Mouse (Mus musculus): ENCODE results near the gene Actr2.
"Not testable (repeated sequence)": the region's sequence is repeated elsewhere in the genome, so short reads cannot be mapped to it uniquely, and the experiment has no call there.

Gene Actr2

GRCm38 (mm10) chr11:20112741-20113480 lies at the start of gene Actr2:
Gene Actr2, minus strand, starts transcription at chr11:20112913.
- DNase-seq (ENCODE audit: low spot score) = peak; percentile 94

GRCm38 (mm10) chr11:20158879-20159278 lies 46.2 kb upstream of the Actr2 start:
- DNase-seq (ENCODE audit: low spot score) = peak; percentile 53

DNA sequence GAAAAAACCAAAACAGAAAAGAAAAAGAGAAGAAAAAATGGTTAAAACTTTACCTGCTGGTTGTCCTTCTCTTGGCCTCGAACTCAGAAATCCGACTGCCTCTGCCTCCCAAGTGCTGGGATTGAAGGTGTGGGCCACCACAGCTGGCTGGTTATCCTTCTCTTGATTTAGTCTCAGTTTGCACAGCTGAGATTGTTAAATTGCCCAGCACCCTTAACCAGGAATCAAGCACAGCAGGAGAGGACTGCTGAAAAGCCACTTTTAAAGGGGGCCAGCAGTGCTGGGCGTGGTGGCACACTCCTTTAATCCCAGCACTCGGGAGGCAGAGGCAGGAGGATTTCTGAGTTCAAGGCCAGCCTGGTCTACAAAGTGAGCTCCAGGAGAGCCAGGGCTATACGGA lies 40.8 kb upstream of the Actr2 start:
- not testable (repeated sequence) for DNase-seq (ENCODE audit: low spot score)

DNA sequence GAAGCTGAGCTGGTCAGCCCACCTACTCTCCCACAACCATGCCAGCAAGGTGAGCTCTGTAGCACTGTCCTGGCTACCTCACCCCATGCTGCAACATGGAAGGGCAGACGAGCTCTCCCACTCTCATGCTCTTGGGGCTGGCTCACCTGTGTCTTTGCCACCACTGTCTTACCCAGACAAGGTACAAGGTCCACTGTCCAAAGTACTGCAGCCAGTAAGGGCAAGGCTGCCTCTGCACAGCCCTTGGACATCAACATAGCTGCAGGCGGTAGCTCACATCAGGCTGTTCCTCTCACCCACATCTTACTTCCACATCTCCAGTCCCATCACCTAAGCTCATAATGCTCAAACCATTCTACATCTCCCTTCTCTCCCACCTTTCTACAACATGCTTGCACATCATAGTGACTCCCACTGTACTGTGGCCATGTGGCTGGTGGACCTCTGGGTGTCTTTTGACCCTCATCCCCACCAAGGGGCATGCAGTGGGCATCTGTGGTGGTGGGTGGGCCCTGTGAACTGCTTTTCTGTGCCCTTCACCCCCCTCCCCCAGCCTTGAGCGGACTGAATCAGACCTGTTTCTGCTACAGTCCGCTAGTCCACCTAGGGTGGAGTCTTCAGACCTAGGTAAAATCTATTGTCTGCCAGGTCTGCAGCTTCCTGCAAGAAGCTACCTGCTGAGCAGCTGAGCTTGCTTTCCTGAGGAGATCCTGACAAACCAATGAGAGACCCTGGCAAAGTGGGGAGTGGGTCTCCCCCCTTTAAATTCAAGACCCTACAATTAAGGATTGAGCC lies 39.6 kb upstream of the Actr2 start:
- no peak for DNase-seq (ENCODE audit: low spot score)

GRCm38 (mm10) chr11:20151290-20151689 lies 38.6 kb upstream of the Actr2 start:
- no peak for DNase-seq (ENCODE audit: low spot score)

GRCm38 (mm10) chr11:20149936-20150335 lies 37.2 kb upstream of the Actr2 start:
- DNase-seq (ENCODE audit: low spot score) = no peak

GRCm38 (mm10) chr11:20145383-20145782 lies 32.7 kb upstream of the Actr2 start:
- DNase-seq (ENCODE audit: low spot score) = no peak

DNA sequence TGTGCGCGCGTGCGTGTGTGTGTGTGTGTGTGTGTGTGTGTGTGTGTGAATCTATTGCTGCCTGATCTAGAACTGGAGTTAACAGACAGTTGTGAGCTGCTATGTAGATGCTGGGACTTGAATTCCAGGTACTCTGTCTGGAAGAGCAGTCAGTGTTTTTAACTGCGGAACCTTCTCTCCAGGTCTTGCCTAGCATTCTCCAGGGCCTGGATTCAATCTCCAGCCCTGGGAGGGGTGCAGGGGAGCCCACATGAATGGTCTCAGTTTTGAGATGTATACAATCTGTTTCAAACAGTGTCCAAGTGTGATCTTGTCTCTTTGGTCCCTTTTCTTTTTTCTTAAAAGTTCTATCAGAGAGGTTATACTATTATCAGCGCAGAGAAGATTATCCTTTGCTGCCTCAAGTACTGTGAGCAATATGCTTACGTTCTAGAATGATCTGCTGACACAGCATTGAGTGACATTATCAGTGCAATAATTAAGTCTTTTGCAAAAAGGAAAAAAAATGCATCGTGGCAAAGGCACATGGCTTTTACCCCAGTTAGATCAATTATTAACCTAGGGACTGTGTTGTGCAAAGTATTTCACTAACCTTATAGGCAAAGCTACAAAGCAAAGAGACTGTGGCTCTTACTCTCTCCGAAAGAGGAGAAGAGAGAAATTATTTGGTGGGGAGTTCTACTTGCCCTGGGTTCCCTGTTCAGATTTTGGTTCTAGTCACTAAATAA lies 32.0 kb upstream of the Actr2 start:
- no peak for DNase-seq (ENCODE audit: low spot score)

- DNase-seq (ENCODE audit: low spot score) = peak; percentile 41
Measured at GRCm38 (mm10) chr11:20143687-20144086, 31.0 kb upstream of the Actr2 start.

GRCm38 (mm10) chr11:20142516-20142915 lies 29.8 kb upstream of the Actr2 start:
- peak; percentile 71 for DNase-seq (ENCODE audit: low spot score)

DNA sequence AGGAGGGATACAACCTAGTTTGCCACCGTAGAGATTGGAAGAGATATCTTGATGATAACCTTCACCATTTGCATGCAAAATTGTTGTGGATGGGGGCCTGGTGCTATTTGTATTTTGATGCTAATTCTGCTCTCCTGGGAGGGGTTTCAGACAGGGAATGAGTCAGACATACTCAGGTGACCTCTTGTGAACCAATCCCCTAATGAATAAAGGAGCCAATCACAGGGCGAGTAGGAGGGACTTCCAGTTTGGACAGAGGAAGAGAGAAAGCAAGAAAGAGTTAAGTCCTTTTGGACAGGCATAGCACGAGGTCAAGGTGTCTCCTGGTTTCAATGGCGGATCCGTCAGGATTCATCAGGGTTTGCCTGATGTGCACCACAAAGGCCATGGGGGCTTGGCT lies 27.6 kb upstream of the Actr2 start:
- no peak for DNase-seq (ENCODE audit: low spot score)

GRCm38 (mm10) chr11:20139711-20140110 lies 27.0 kb upstream of the Actr2 start:
- no peak for DNase-seq (ENCODE audit: low spot score)

DNA sequence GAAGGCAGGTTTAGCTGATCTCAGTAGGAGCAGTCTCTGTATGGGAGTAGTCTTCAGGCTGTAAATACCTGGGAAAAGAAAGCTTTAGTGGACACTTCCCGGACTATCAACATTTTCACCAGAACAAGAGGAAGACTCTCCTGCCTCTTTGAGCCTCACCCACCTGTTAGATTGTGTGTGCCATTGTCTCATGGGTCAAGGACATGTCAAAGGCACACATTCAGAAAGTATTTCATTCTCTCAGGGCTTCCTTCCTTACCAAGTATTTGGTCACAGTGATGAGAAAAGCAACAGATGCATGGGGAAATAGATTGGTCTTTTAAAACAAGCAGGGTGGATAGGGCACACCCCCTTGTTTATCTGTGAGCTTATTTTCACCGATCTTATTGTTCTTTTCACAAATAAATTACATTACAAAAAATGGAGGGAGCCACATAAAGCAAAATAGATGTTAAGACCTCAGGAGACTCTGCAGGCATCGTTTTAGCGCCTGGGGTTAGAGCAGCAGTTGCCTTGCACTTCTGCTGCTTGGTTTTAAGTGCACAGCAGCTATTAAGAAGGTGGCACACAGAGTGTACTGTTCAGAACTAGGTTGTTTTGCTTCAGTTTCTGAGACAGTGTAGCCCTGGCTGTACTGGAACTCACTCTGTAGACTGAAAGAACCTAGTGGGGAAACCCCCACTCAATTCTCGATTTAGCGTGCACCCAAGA lies 25.9 kb upstream of the Actr2 start:
- no peak for DNase-seq (ENCODE audit: low spot score)

DNA sequence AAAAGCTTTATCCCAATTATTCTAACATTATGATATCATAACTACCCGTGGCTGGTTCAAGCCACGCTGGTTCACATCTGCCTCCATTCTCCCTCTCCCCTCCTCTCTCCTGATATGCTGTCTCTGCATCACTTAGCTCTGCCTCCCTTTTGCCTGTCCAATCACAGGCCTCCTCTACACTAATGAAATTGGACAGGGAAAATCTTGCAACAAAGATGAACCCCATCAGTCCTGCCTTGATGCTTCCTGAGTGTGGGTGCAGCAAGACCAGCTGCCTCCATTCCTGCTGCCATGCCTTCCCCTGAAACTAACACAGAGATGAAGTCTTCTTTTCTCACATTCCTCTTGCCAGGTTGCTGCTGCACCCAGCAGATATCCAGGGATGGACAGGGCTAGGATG lies 25.2 kb upstream of the Actr2 start:
- no peak for DNase-seq (ENCODE audit: low spot score)

GRCm38 (mm10) chr11:20136314-20136713 lies 23.6 kb upstream of the Actr2 start:
- DNase-seq (ENCODE audit: low spot score) = no peak

DNA sequence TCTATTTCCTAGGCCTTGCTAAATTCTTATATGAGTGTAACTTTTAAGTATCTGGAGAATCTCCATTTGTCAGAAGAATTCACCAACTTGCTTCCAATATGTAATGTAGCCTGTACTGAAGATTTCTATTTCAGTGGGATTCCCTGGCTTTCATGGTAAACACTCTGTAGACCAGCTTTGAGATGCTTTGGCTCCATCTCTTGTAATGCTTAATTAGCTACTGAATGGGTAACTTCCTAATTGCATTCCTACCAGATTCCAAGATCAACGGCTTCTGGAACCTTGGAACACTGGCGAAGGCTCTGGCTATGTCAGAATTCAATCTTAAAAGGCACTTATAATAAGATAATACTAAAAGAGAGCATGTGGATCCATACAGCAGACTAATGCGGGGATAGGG lies 22.2 kb upstream of the Actr2 start:
- not testable (repeated sequence) for DNase-seq (ENCODE audit: low spot score)

- no peak for DNase-seq (ENCODE audit: low spot score)
Measured at GRCm38 (mm10) chr11:20133721-20134120, 21.0 kb upstream of the Actr2 start.

GRCm38 (mm10) chr11:20132955-20133562 lies 20.3 kb upstream of the Actr2 start:
- peak; percentile 83 for DNase-seq (ENCODE audit: low spot score)

GRCm38 (mm10) chr11:20126673-20127516 lies 14.2 kb upstream of the Actr2 start:
- no peak for DNase-seq (ENCODE audit: low spot score)

DNA sequence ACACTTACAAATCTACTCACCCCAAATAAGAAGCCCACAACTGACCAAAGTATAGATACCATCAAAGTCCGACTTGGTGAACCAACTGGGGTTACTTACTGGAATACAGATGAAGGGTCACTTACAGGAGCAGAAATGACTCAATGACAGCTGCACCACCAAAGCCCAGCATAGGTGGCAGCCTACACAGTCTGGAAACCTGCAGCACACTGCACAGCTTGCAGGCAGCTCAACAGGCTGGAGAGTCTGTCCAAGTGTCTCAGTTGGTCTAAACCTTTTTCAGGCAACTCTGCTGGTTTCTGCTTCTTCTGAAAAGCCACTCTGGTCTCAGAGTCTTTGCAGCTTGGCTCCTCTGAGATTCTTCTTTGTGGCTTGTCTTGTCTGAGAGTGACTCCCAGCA lies 12.7 kb upstream of the Actr2 start:
- DNase-seq (ENCODE audit: low spot score) = peak; percentile 18

GRCm38 (mm10) chr11:20116701-20117100 lies 4.0 kb upstream of the Actr2 start:
- DNase-seq (ENCODE audit: low spot score) = no peak

Data from adipocyte (in vitro differentiated cells).